Mouse (Mus musculus): ENCODE results near the gene Slc16a12. TPM values are rescaled to one million over a fixed set of nuclear protein-coding genes. Genes with fewer than 3 reads are reported as not detected.

Slc16a12 gene
- total and polyA plus RNA-seq, 2 experiments from 2014 or later = 2.0 to 2.7 TPM

- H3K9ac ChIP-seq (replicated peaks; ENCODE audit: low read length, poor library complexity, severe bottlenecking) = no peak overlapping the region
- DNase-seq (ENCODE audit: low spot score) = no peak
- H3K4me1 ChIP-seq (ENCODE audit: insufficient read depth, low read length) = no peaks in the 10 kb centered on the region
- H3K27ac ChIP-seq (ENCODE audit: low read depth, low read length) = no peak overlapping the region
- no peaks in the 10 kb centered on the region for H3K27me3 ChIP-seq (ENCODE audit: insufficient read depth, low read length)
- no peaks in the 10 kb centered on the region for H3K9me3 ChIP-seq (ENCODE audit: low read length)
- no peak overlapping the region for H3K4me3 ChIP-seq (ENCODE audit: low read depth, low read length)
- H3K4me2 ChIP-seq (ENCODE audit: low read depth, low read length, poor library complexity, severe bottlenecking) = no peak overlapping the region
- WGBS = 96% methylated on average over 1 of the region's 1 CpGs
- ATAC-seq (ENCODE audit: low FRiP score) = no peak
- H3K36me3 ChIP-seq (ENCODE audit: insufficient read depth, low read length) = no peaks in the 10 kb centered on the region
- no peak for TF ChIP-seq CTCF (IDR thresholded peaks at IDR 0.05)
These were observed 41.9 kb downstream of the Slc16a12 start for GRCm38 (mm10) chr19:34705141-34705540.

- H3K9ac ChIP-seq (replicated peaks; ENCODE audit: low read length, poor library complexity, severe bottlenecking) = no peak overlapping the region
- H3K27ac ChIP-seq (ENCODE audit: low read depth, low read length) = no peak overlapping the region
- no peak for TF ChIP-seq CTCF (IDR thresholded peaks at IDR 0.05)
- H3K4me2 ChIP-seq (ENCODE audit: low read depth, low read length, poor library complexity, severe bottlenecking) = no peak overlapping the region
- DNase-seq (ENCODE audit: low spot score) = no peak
- WGBS = 66% methylated on average over 2 of the region's 2 CpGs
- H3K9me3 ChIP-seq (ENCODE audit: low read length) = no peaks in the 10 kb centered on the region
- H3K4me1 ChIP-seq (ENCODE audit: insufficient read depth, low read length) = no peaks in the 10 kb centered on the region
- H3K36me3 ChIP-seq (ENCODE audit: insufficient read depth, low read length) = no peaks in the 10 kb centered on the region
- ATAC-seq (ENCODE audit: low FRiP score) = no peak
- no peaks in the 10 kb centered on the region for H3K27me3 ChIP-seq (ENCODE audit: insufficient read depth, low read length)
- H3K4me3 ChIP-seq (ENCODE audit: low read depth, low read length) = no peak overlapping the region
These were observed 47.8 kb downstream of the Slc16a12 start for GRCm38 (mm10) chr19:34699300-34699699.

- H3K4me1 ChIP-seq (ENCODE audit: insufficient read depth, low read length) = no peaks in the 10 kb centered on the region
- no peak overlapping the region for H3K4me2 ChIP-seq (ENCODE audit: low read depth, low read length, poor library complexity, severe bottlenecking)
- no peaks in the 10 kb centered on the region for H3K36me3 ChIP-seq (ENCODE audit: insufficient read depth, low read length)
- no peak overlapping the region for H3K27ac ChIP-seq (ENCODE audit: low read depth, low read length)
- DNase-seq (ENCODE audit: low spot score) = no peak
- H3K27me3 ChIP-seq (ENCODE audit: insufficient read depth, low read length) = no peaks in the 10 kb centered on the region
- TF ChIP-seq CTCF (IDR thresholded peaks at IDR 0.05) = no peak
- H3K9me3 ChIP-seq (ENCODE audit: low read length) = no peaks in the 10 kb centered on the region
- WGBS = 46% methylated on average over 1 of the region's 1 CpGs
- H3K9ac ChIP-seq (replicated peaks; ENCODE audit: low read length, poor library complexity, severe bottlenecking) = no peak overlapping the region
- no peak for ATAC-seq (ENCODE audit: low FRiP score)
- H3K4me3 ChIP-seq (ENCODE audit: low read depth, low read length) = no peak overlapping the region
These were observed 48.2 kb downstream of the Slc16a12 start for GRCm38 (mm10) chr19:34698852-34699251.

GRCm38 (mm10) chr19:34698432-34698831 is 48.7 kb downstream of the Slc16a12 start:
- TF ChIP-seq CTCF (IDR thresholded peaks at IDR 0.05) = no peak
- Histone ChIP-seq H3K4me1 (ENCODE audit: insufficient read depth, low read length) (no peaks in the 10 kb centered on the region), H3K9me3 (ENCODE audit: low read length) (no peaks in the 10 kb centered on the region), H3K4me2 (ENCODE audit: low read depth, low read length, poor library complexity, severe bottlenecking) (no peak overlapping the region), H3K9ac (replicated peaks; ENCODE audit: low read length, poor library complexity, severe bottlenecking) (no peak overlapping the region), H3K4me3 (ENCODE audit: low read depth, low read length) (no peak overlapping the region), H3K36me3 (ENCODE audit: insufficient read depth, low read length) (no peaks in the 10 kb centered on the region), H3K27ac (ENCODE audit: low read depth, low read length) (no peak overlapping the region), H3K27me3 (ENCODE audit: insufficient read depth, low read length) (no peaks in the 10 kb centered on the region)
- DNase-seq (ENCODE audit: low spot score) (no peak), ATAC-seq (ENCODE audit: low FRiP score) (no peak)
- WGBS = 89% methylated on average over 3 of the region's 3 CpGs

- Histone ChIP-seq H3K9me3 (ENCODE audit: low read length) (no peaks in the 10 kb centered on the region), H3K27ac (ENCODE audit: low read depth, low read length) (no peak overlapping the region), H3K9ac (replicated peaks; ENCODE audit: low read length, poor library complexity, severe bottlenecking) (no peak overlapping the region), H3K36me3 (ENCODE audit: insufficient read depth, low read length) (no peaks in the 10 kb centered on the region), H3K4me1 (ENCODE audit: insufficient read depth, low read length) (no peaks in the 10 kb centered on the region), H3K4me2 (ENCODE audit: low read depth, low read length, poor library complexity, severe bottlenecking) (no peak overlapping the region), H3K4me3 (ENCODE audit: low read depth, low read length) (no peak overlapping the region), H3K27me3 (ENCODE audit: insufficient read depth, low read length) (no peaks in the 10 kb centered on the region)
- no peak for TF ChIP-seq CTCF (IDR thresholded peaks at IDR 0.05)
- no peak for DNase-seq (ENCODE audit: low spot score)
- no peak for ATAC-seq (ENCODE audit: low FRiP score)
- WGBS = 82% methylated on average over 2 of the region's 2 CpGs
These were observed 49.6 kb downstream of the Slc16a12 start for GRCm38 (mm10) chr19:34697461-34697860.

- Histone ChIP-seq H3K4me1 (ENCODE audit: insufficient read depth, low read length) (no peaks in the 10 kb centered on the region), H3K36me3 (ENCODE audit: insufficient read depth, low read length) (no peaks in the 10 kb centered on the region), H3K4me2 (ENCODE audit: low read depth, low read length, poor library complexity, severe bottlenecking) (no peak overlapping the region), H3K27me3 (ENCODE audit: insufficient read depth, low read length) (no peaks in the 10 kb centered on the region), H3K4me3 (ENCODE audit: low read depth, low read length) (no peak overlapping the region), H3K9ac (replicated peaks; ENCODE audit: low read length, poor library complexity, severe bottlenecking) (no peak overlapping the region), H3K27ac (ENCODE audit: low read depth, low read length) (no peak overlapping the region), H3K9me3 (ENCODE audit: low read length) (no peaks in the 10 kb centered on the region)
- ATAC-seq (ENCODE audit: low FRiP score) (no peak), DNase-seq (ENCODE audit: low spot score) (no peak)
- 94% methylated on average over 8 of the region's 8 CpGs for WGBS
- no peak for TF ChIP-seq CTCF (IDR thresholded peaks at IDR 0.05)
These were observed 50.6 kb downstream of the Slc16a12 start for GRCm38 (mm10) chr19:34696352-34696986.

Measured in midbrain, postnatal 0 days (tissue).